Mouse (Mus musculus): ENCODE measurements around the gene Olfr603.
"Not testable (repeated sequence)": the region's sequence is repeated elsewhere in the genome, so short reads cannot be mapped to it uniquely, and the experiment has no call there.

Gene Olfr603

DNA sequence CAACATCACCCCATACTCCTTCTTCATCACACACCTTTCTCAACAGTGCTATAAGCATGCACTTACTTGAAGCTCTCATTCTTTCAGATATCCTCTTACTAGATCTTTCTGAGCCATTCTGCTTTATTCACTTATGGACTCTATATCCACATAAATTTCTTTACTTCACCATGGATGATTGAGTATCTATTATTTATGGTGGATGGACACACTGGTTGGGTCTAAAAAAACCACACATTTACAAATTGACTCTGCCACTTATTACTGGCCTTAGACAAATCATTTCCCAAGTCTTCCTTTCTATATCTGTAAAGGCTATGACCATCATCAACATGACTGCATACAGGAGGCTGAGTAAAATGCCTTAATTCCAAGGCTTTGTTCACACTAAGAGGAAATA lies at the start of gene Olfr603:
Gene Olfr603, minus strand, starts transcription at position 101 of the 400 bp plus-strand sequence.
- no peak for DNase-seq (ENCODE audit: low read depth, low spot score)

DNA sequence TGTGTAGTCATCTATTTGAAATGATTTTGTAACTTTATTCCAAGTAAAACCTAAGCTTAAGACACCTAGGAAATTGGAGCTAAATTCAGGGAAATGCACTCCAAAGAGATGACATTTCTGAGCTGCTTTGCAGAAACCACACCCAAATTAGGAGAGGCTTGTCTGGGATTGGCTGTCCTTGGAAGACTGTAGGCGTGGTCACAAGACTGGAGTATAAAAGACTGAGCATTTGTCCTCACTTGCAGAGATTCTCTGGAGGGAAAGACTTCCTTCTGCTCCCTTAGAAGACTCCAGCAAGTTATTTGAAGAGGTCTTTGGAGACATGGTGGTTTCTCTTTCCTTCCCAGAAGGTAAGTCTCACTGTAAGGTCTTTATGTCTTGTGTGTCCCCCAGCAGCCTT lies 28.8 kb upstream of the Olfr603 start, which contains the start of gene Usp17lc:
Gene Usp17lc, plus strand, starts transcription at position 301 of the 400 bp plus-strand sequence.
- DNase-seq (ENCODE audit: low read depth, low spot score), result not testable (repeated sequence)

- DNase-seq (ENCODE audit: low read depth, low spot score), result not testable (repeated sequence)
These were observed 20.6 kb upstream of the Olfr603 start for GRCm38 (mm10) chr7:103406521-103407055.

- no peak for DNase-seq (ENCODE audit: low read depth, low spot score)
These were observed 13.0 kb upstream of the Olfr603 start for GRCm38 (mm10) chr7:103398981-103399380.

GRCm38 (mm10) chr7:103397758-103398157 lies 11.8 kb upstream of the Olfr603 start:
- DNase-seq (ENCODE audit: low read depth, low spot score), result no peak

DNA sequence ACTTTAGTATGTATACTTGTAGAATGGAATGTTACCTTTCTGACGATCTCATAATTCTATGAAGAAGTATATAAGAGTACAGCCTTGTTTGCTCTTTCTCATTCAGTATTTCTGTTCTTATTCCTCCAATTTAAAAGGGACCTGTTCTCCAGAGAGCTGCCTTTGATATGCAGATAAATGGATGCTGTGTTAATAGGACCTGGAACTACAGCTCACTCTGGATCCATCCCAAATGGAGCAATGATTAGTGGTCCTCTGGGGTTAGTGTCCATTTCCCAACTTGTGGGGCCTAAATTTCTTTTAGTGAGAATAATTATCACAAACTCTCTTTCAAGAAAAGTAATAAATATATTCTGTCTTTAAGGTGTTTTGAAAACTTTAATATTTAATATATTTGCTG lies 23.4 kb downstream of the Olfr603 start, which contains the start of gene Olfr601:
Gene Olfr601, minus strand, starts transcription at position 101 of the 400 bp plus-strand sequence.
- no peak for DNase-seq (ENCODE audit: low read depth, low spot score)

- DNase-seq (ENCODE audit: low read depth, low spot score), result no peak
These were observed 36.4 kb downstream of the Olfr603 start, which contains the start of gene Olfr600 for GRCm38 (mm10) chr7:103349569-103349968. Olfr600 (minus strand) TSS chr7:103349669.

- no peak for DNase-seq (ENCODE audit: low read depth, low spot score)
These were observed 50.4 kb downstream of the Olfr603 start, which contains the start of gene Olfr599 for GRCm38 (mm10) chr7:103335617-103336016. Olfr599 (plus strand) TSS chr7:103335917.

Measured in mesoderm, embryonic 11.5 days (tissue).